Mouse (Mus musculus): ENCODE data around the gene Sgpp2.

Gene Sgpp2

DNA sequence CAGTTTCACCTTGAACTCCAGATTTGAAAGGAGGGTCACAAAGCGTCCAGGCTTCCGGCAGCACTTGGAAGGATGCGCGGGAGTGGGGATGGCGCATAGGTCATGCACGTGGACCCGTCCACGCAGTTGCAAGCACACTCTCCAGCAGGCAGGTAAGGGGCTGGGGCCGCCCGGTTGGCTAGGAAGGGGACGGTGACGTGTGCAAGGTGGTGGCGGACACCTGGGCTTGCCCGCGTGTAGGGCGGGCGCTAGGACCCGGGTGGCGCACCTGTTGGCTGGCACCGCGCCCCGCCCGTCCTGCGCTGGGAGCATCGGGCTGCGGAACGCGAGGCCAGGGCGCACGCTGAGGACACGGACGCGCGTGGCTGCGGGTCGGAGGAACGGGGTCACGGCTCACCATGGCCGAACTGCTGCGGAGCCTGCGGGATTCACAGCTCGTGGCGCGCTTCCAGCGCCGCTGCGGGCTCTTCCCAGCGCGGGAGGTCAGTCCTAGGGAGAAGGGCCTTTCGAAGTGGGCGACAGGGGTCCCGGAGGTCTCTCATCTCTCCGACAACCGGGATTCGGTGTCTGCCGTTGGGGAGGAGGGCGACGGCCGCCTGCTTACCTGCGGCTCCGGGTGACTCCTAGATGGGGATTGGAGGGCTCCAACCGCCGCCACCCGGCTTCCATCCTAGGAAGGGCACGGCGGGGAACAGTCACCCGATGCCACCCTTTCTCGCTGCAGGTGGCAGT is at the start of gene Sgpp2:
Sgpp2 (plus strand) TSS at position 325 of the 732 bp plus-strand sequence.
- DNase-seq = peak; percentile 60

GRCm38 (mm10) chr1:78267519-78267918 is 42.6 kb upstream of the Sgpp2 start:
- DNase-seq = no peak

DNA sequence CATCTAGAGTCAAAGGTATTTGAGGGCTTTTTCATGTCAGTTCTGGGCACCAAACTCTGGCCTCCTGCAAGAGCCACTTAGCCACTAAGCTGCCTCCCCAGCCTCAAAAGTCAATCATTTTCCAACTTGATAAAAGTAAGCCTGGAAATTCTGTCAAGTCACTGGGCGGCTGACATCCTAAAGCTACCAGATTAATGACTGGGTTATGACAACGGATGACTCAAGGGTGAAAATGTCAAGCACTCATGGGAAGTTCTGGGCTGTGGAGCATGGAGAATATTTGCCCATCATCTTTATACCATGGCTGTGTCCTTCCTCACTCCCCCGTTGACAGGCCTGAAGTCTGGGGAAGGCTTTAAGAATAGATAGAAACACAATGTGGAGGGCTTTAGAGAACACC is 37.2 kb upstream of the Sgpp2 start:
- DNase-seq = no peak

GRCm38 (mm10) chr1:78279128-78279527 is 31.0 kb upstream of the Sgpp2 start:
- DNase-seq = no peak

- DNase-seq = peak; percentile 88
Measured at GRCm38 (mm10) chr1:78292397-78292796, 17.7 kb upstream of the Sgpp2 start.

- DNase-seq = peak; percentile 29
Measured at GRCm38 (mm10) chr1:78299670-78300225, 10.4 kb upstream of the Sgpp2 start.

GRCm38 (mm10) chr1:78308688-78309087 is 1.5 kb upstream of the Sgpp2 start:
- no peak for DNase-seq

- no peak for DNase-seq
Measured at GRCm38 (mm10) chr1:78309280-78309679, 865 bp upstream of the Sgpp2 start.

- DNase-seq = peak; percentile 40
Measured at GRCm38 (mm10) chr1:78310861-78311341, 756 bp downstream of the Sgpp2 start.

- no peak for DNase-seq
Measured at GRCm38 (mm10) chr1:78311482-78311881, 1.3 kb downstream of the Sgpp2 start.

DNA sequence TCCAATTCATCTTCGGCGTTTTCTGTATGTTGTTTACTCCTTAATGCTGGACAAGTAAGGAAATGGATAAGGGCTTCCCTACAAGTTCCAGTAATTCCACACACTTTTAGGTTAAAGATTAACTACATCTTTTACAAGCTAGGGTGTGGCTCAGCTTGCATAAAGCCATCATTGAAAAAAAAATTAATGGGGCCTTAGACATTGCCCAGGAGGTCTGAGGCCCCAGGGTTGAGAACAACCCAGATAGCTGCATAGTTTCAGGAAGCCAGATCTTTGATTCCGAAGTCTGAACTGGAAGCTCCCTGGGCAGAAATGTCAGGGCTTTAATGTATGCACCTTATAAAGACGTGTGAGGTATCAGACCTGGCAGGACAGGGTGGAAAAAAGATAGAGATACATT is 2.8 kb downstream of the Sgpp2 start:
- DNase-seq = no peak

DNA sequence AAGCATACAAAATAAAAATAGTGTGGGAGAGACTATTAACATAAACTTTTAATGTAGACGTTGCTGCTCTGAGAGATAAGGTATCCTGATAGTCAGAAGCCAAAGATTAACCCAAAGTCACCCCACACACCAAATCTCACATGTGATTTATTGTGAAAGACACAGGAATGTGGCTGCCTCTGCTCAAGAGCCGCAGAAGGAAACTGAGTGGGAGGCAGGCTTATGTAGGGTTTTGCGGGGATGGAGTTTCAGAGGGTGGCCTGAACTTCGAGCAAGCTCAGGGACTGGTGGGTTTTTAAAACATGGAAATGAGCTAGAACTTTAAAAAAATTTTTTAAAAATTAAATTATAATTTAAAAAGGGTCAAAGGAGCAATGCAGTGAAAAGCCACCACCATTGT is 3.8 kb downstream of the Sgpp2 start:
- DNase-seq = no peak

DNA sequence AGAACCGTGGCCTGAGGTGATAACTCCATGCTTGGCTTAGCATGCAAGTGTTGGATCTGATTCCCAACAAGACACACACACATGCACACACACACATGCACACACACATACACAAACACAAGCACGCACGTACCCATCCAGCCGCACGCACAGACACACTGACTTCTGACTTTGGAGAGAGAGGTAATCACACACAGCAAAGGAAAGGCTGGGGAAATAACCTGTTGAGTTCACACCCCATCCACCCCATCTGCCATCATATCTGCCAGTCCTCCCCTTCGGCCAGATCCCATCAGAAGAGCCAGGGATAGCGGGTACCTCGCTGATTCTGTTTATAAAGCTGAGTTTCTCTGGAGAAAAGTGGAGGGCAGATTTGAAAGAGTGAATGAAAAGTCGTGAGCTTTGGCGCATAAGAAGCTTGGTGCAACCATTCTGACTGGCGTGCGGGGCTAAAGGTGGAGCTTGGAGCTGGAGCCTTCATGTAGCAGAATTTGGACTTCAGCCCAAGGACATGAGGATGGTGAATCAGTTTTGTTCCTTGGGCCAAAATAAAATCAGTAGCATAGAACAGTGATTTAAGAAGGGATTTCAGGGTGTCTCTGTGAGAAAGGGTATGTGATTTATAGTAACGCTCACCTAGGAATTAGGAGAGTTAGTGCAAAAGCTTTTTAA is 8.1 kb downstream of the Sgpp2 start:
- DNase-seq = no peak

DNA sequence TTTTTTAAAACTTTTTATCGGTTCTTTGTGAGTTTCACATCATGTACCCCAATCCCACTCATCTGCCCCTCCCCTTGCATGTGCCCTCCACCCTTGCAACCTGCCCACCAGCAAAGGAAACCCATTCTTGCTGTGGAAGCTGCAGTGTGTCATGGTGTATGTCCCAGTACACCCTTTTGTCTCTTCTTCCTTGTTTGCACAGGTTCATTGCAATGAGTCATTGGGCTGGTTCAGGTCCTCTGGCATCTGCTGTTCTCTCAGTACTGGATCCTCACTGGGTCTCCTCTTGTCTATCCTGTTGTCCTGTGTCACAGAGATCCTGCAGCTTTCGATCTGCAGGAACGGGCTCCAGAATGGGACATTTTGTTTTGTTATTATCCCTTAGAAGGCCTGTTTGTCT is 10.1 kb downstream of the Sgpp2 start:
- DNase-seq = no peak

- DNase-seq = peak; percentile 31
Measured at GRCm38 (mm10) chr1:78322098-78322778, 12.1 kb downstream of the Sgpp2 start.

GRCm38 (mm10) chr1:78322844-78323243 is 12.7 kb downstream of the Sgpp2 start:
- DNase-seq = no peak

DNA sequence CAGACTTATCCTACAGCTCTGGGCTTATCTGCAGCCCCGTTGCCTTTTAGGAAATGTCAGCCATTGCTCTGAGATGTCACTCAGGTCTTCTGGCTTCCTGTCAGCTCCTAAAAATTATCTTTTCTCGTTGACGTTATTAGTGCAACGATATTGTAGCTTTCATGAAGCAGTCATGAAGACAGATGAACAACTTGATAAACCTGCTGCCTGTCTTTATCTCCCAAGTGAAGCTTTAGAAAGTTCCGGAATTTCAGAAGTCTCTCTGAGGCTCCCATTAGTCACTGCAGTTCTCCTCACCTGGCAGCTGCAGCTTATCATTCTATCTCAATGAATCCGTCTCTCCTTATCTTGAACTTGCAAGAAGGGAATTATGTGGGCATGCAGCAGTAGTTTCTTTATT is 13.9 kb downstream of the Sgpp2 start:
- DNase-seq = no peak

DNA sequence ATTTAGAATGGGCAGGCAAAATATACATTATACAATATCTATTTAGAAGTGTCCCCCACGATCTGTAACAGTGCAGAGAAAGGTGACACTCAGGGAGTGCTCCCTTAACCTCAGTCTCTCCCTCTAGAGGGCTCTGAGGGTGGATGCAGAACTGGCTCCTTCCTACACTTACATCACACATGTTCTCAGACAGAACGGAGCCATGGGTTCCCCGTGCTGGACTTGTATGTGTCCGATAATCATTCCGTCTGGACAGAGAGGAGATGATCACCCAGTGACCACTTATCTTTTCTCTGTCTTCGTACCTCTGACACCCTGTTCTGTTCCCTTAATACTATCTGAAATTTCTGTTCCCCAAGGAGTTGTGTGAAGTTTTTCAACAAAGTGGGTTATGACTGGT is 15.7 kb downstream of the Sgpp2 start:
- DNase-seq = no peak

DNA sequence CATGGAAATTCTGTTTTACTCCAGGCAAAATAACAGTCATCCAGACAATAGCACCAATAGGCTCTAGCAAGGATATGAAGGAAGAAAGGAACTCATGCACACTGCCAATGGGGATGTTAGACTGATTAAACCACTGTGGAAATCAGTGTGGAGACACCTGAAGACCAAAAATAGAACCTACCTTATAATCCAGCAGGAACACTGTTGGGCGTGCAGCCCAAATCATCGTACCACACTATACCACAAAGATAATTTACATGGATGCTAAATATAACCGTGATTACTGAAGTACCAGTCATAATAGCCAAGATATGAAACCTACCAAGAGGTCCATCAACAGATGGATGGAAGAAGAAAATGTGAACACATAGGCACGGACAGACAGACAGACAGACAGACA is 18.5 kb downstream of the Sgpp2 start:
- no peak for DNase-seq

- DNase-seq = no peak
Measured at GRCm38 (mm10) chr1:78329861-78330260, 19.7 kb downstream of the Sgpp2 start.

- no peak for DNase-seq
Measured at GRCm38 (mm10) chr1:78330620-78331158, 20.5 kb downstream of the Sgpp2 start.

DNA sequence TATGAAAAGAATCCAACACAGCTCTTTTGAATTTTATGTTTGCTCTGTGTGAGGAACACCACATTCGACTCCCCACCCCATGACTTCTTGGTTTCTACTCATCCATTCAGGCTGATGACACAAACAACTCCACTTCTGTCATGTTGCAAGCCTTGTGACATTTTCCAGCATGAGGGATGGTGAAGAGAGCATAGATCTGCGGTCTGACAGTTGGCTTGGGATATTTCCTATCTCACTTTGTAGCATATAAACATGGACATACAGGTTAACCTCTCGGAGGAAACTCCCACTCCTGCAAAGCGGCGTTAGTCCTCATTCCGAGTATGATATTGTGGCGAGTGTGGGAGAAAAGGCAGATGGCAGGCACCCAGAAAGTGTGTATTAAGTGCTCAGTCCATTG is 27.6 kb downstream of the Sgpp2 start:
- DNase-seq = no peak

GRCm38 (mm10) chr1:78338212-78338611 is 28.1 kb downstream of the Sgpp2 start:
- DNase-seq = peak; percentile 67

Measured in lung, postnatal 36 days (tissue).